Mouse (Mus musculus) E14TG2a.4 (cell line): ENCODE results near the gene Cuedc2.
A peak's percentile ranks its signal among the peaks of the same experiment; 100 is the strongest.

Source experiments
- H3K27me3 ChIP-seq: 2 replicates; pipeline ENCODE4 v1.6.1; 2014; ENCODE audit warnings: low read length, control low read depth; ENCODE audit not compliant: insufficient read depth
- H3K36me3 ChIP-seq: 2 replicates; pipeline ENCODE4 v1.6.1; 2014; ENCODE audit warnings: low read length, control low read depth; ENCODE audit not compliant: insufficient read depth
- H3K4me1 ChIP-seq: replicated peaks from 2 replicates; pipeline ENCODE4 v1.6.1; 2014; ENCODE audit warnings: low read depth, low read length, control low read depth
- H3K4me3 ChIP-seq: replicated peaks from 2 replicates; pipeline ENCODE4 v1.5.1; 2014; ENCODE audit warnings: mild to moderate bottlenecking, low read length
- H3K9me3 ChIP-seq: 2 replicates; pipeline ENCODE4 v1.6.1; 2014; ENCODE audit warnings: low read length, control low read depth
- CTCF ChIP-seq: conservative IDR thresholded peaks from 2 replicates; pipeline ENCODE4 v1.5.1; 2014; ENCODE audit warnings: low read length
- NANOG ChIP-seq: IDR thresholded peaks from 2 replicates; pipeline ENCODE4 v1.6.1; 2014; ENCODE audit warnings: borderline replicate concordance, low read length, mixed read lengths
- POU5F1 ChIP-seq: IDR thresholded peaks from 2 replicates; pipeline ENCODE4 v1.6.1; 2014; ENCODE audit warnings: low read length, borderline replicate concordance

Gene Cuedc2

DNA sequence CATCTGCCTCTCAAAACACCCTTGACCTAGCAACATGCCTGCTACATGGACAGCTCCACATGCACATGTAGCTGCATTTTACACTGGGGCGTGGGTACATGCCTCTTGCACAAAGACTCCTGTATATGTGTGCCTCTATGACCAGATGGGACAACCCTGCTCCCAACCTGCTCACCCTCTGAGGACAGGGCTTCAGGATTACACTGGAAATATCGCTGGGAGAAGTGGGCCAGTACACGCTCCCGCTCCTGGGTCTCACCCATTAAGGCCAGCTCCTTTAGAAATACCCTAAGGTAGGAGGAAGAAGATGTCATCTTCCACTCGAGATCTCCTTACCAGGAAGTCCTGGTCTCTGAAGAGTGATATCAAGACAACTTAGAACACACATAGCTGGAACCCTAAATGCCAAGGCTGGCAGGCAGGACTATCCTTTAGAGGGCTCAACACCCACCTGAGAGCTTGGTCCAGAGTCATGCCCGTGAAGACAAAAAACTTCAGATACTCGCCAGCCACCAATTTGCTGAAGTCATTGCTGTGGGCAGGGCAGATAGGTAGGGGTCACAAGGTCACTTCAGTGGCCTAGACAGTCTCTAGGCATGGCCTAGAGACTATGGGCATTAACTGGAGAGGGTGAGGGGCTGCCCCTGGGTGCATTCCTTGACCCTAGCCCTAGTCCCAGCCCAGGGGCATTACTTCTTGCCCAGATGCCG lies 18.3 kb downstream of the Cuedc2 start:
- H3K9me3 ChIP-seq: no peaks in the 10 kb centered on the region
- peaks cover 52% of the 10 kb centered on the region for H3K4me1 ChIP-seq
- no peaks in the 10 kb centered on the region for H3K36me3 ChIP-seq
- TF ChIP-seq NANOG (no peak), POU5F1 (no peak), CTCF (no peak)
- H3K4me3 ChIP-seq: no peak overlapping the region
- H3K27me3 ChIP-seq: peaks cover 94% of the 10 kb centered on the region

DNA sequence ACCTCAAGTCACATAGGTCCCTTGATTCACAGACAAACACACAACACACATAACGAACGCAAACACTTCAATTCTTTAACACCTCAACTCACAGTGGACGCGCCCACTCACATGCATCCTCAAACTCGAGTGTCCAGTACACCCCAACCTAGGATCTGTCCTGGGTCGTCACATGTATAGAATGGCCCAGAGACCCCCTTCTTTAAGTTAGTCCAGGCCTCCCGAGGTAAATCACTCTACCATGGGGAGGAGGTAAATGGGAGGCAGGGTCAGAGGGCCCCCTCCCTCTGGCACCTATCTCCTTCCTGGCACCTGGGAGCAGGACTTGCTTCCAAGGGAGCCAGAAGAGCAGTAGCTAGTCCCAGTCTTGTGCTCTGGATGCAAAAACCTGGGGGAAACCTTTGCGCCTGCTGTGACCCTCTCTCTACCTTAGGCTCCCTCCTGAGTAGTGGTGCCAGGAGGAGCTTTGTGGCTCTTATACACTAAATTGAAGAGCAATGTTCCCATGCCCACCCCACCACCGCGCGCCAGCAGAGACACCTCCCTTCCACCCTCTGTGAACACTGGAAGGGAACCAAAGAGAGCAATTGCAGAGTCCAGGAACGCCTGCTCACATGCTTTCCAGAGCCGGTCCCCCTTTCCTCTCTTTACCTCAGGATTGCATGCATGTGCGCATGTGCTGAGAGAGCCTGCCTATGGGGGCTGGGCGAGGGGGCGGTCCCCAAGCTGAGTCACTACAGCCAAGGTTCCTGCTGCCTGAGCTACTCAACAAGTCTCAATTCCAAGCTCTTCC lies 19.7 kb downstream of the Cuedc2 start:
- Histone ChIP-seq H3K9me3 (no peaks in the 10 kb centered on the region), H3K36me3 (no peaks in the 10 kb centered on the region), H3K4me3 (peak overlapping the region; percentile 30; the same call in 1 of the 2 replicates), H3K27me3 (peaks cover 92% of the 10 kb centered on the region), H3K4me1 (peaks cover 52% of the 10 kb centered on the region)
- no peak for TF ChIP-seq NANOG
- no peak for TF ChIP-seq POU5F1
- TF ChIP-seq CTCF: no peak

- no peaks in the 10 kb centered on the region for H3K36me3 ChIP-seq
- H3K4me3 ChIP-seq: peak overlapping the region; percentile 79
- H3K4me1 ChIP-seq: peaks cover 60% of the 10 kb centered on the region
- no peak for TF ChIP-seq NANOG
- no peak for TF ChIP-seq POU5F1
- TF ChIP-seq CTCF: no peak
- H3K9me3 ChIP-seq: no peaks in the 10 kb centered on the region
- peaks cover 92% of the 10 kb centered on the region for H3K27me3 ChIP-seq
Observed at GRCm38 (mm10) chr19:46318031-46318471, 20.5 kb downstream of the Cuedc2 start.

- peak overlapping the region; percentile 79 for H3K4me3 ChIP-seq
- H3K36me3 ChIP-seq: no peaks in the 10 kb centered on the region
- TF ChIP-seq NANOG (no peak), POU5F1 (no peak), CTCF (no peak)
- no peaks in the 10 kb centered on the region for H3K9me3 ChIP-seq
- H3K4me1 ChIP-seq: peaks cover 62% of the 10 kb centered on the region
- H3K27me3 ChIP-seq: peaks cover 92% of the 10 kb centered on the region
Observed at GRCm38 (mm10) chr19:46317546-46317885, 21.0 kb downstream of the Cuedc2 start.

DNA sequence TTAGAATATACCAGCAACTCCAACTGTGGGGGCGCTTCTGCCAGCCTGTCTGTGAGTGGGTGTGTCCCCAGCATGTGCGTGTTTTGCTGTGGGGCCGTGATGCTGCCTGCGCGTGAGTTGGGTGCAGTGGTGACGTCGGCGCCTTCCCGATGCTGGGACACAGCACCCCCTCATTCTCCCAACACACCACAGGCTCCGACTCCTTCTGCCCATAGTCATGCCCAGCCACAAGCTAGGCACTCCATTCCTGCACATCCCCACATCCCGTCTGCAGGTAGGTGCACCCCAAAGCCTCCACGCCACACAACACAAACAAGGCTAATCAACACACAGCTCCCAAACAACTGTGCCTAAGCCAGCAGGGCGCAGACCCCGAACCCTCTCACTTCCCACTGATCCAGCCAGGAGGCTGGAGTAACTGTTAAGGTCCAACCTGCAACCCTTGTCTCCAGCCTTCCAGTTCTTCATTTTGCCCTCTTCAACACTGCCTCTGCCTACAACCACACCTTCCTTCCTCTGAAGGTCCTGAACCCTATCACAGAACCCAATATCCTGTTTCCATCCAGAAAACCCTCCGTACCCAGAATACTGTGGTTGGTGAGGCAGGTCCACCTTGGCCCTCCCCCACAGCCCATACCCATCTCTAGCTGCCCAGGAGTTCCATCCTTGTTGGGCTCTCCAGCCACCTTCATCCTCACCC lies 21.5 kb downstream of the Cuedc2 start:
- Histone ChIP-seq H3K36me3 (0 out of 2 replicates have a peak, but pooled peaks cover under 1% of the 10 kb centered on the region), H3K27me3 (peaks cover 90% of the 10 kb centered on the region), H3K4me3 (peak overlapping the region; percentile 79), H3K9me3 (no peaks in the 10 kb centered on the region), H3K4me1 (peaks cover 59% of the 10 kb centered on the region)
- TF ChIP-seq CTCF: no peak
- no peak for TF ChIP-seq NANOG
- TF ChIP-seq POU5F1: no peak

- no peaks in the 10 kb centered on the region for H3K9me3 ChIP-seq
- H3K4me3 ChIP-seq: no peak overlapping the region
- TF ChIP-seq NANOG (no peak), CTCF (no peak), POU5F1 (no peak)
- H3K4me1 ChIP-seq: peaks cover 52% of the 10 kb centered on the region
- H3K27me3 ChIP-seq: peaks cover 91% of the 10 kb centered on the region
- H3K36me3 ChIP-seq: peaks cover 11% of the 10 kb centered on the region
Observed at GRCm38 (mm10) chr19:46315752-46316610, 22.5 kb downstream of the Cuedc2 start.

DNA sequence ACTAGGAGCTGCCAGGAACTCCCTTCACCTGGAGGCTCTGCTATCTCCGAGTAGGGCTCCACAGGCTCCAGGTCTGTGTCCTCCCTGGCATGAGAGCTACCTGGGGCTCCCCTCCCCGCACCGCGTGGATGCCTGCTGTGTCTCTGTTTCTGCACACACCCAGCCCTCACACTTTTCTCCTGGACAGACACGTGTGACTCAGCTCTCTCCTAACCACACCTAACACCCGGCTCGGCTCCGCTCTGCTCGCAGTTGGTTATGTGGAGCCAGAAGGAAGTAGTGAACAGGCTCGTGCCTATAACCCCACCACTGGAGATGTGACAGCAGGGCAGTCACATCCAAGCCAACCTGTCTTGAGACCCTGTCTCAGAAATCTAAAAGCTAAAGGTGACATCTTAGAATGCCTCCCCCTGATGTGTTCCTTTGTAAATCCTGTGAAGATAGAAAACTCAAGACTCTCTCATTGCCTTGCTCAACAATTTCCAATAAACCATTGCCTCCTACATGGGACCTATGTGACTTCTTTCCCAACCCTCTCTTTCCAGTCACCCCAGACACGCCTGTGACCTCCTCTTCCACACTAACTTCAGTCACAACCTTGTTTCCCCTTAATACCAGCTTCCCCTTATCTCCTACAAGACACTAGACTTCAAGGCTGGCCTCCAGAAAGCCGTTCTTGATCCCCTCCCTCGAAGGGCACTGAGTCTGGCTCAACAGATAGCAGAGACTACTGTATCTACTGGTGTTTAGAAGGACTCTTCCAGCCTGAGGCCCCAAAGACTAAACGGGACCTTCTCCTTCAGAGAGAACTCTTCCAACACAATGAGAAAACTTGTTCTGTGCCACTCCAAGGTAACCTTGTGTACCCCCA lies 23.4 kb downstream of the Cuedc2 start:
- TF ChIP-seq POU5F1 (no peak), CTCF (no peak), NANOG (no peak)

More for the DNA sequence above, 23.4 kb downstream of the Cuedc2 start:
- no peaks in the 10 kb centered on the region for H3K9me3 ChIP-seq
- H3K27me3 ChIP-seq: peaks cover 91% of the 10 kb centered on the region
- peaks cover 54% of the 10 kb centered on the region for H3K4me1 ChIP-seq
- peak overlapping the region; percentile 69 for H3K4me3 ChIP-seq
- H3K36me3 ChIP-seq: peaks cover 19% of the 10 kb centered on the region
